Mouse (Mus musculus): Measurements from ENCODE around the gene Porcn. TPM values are rescaled to one million over a fixed set of nuclear protein-coding genes. Genes with fewer than 3 reads are reported as not detected.

The Porcn gene
- polyA plus RNA-seq, 1 experiment from 2014 or later = 23.2 TPM

DNA sequence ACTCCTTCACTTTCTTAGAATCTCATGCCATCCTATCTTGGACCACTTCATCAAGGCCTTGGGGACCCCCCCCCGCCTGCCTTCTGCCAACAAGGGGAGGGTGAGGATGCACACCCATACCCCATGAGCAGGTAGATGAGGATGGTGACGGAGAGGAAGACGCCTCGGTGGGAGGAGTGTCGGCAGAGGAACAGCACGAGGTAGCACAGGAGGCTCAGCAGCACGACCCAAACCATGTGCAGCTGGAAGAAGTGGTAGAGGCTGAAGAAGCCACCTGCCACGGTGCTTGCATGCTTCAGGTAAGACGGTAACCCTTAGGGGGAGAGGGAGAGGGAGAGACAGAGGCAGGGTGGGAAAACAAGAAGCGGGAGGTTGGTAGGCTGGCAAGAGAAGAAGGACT lies 2.2 kb downstream of the Porcn start:
- Histone ChIP-seq H3K27me3 (no peaks in the 10 kb centered on the region), H3K4me1 (peaks cover 3% of the 10 kb centered on the region; the same call in 1 of the 2 replicates), H3K4me2 (replicated peaks) (no peak overlapping the region), H3K27ac (replicated peaks) (no peak overlapping the region), H3K4me3 (no peak overlapping the region), H3K36me3 (no peaks in the 10 kb centered on the region), H3K9me3 (no peaks in the 10 kb centered on the region), H3K9ac (replicated peaks) (no peak overlapping the region)
- WGBS = 83% methylated on average over 10 of the region's 10 CpGs
- no peak for ATAC-seq (ENCODE audit: low FRiP score, low read depth)

DNA sequence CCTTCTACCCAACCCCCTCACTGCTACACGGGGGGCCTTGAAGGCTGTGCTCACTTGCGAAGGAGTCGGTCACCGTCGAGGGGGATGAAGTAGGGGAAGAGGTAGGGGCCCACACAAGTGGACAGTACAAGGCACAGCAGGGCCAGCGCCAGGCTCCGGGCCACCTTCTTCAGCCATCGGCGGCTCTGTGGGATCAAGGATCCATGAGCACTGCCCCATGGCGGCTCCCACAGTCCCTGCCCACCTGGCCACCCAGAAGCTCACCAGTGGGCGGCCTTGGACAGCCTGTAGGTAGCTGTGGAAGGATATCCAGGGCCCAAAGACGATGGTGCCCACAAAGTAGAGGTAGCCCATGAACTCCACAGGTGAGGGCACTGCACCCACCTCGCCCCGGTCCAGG lies 3.2 kb downstream of the Porcn start:
- no peak overlapping the region for H3K9ac ChIP-seq (replicated peaks)
- 87% methylated on average over 14 of the region's 14 CpGs for WGBS
- no peak overlapping the region for H3K4me3 ChIP-seq
- no peaks in the 10 kb centered on the region for H3K36me3 ChIP-seq
- H3K4me2 ChIP-seq (replicated peaks) = no peak overlapping the region
- no peak overlapping the region for H3K27ac ChIP-seq (replicated peaks)
- no peaks in the 10 kb centered on the region for H3K27me3 ChIP-seq
- ATAC-seq (ENCODE audit: low FRiP score, low read depth) = no peak
- no peaks in the 10 kb centered on the region for H3K9me3 ChIP-seq
- H3K4me1 ChIP-seq = peaks cover 3% of the 10 kb centered on the region; the same call in 1 of the 2 replicates

DNA sequence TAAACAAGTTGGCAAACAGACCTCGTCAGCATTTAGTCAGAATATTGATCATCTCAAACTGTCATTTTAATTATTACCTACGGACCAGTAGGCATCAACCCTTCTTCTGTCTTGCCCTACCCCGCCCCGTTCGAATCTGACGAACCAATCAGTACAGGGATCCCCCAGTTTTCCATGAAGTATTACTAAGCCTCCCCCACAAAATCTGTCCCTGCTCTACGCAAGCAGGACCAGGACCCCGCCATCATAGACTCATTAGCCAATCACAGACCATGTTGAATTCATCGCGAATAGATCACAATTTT lies 13.0 kb downstream of the Porcn start, which contains the start of gene Ebp:
Gene Ebp, minus strand, starts transcription at position 94 of the 305 bp plus-strand sequence.
- peak within 1 kb of the TSS; percentile 57 for H3K4me2 ChIP-seq (replicated peaks)
- no peaks in the 10 kb centered on the region for H3K27me3 ChIP-seq
- 30% methylated on average over 10 of the region's 10 CpGs for WGBS
- H3K36me3 ChIP-seq = no peaks in the 10 kb centered on the region
- H3K9ac ChIP-seq (replicated peaks) = peak within 1 kb of the TSS; percentile 58
- peak within 1 kb of the TSS; percentile 51 for H3K4me3 ChIP-seq
- H3K4me1 ChIP-seq = 0 out of 2 replicates have a peak, but pooled peaks cover 4% of the 10 kb centered on the region
- H3K27ac ChIP-seq (replicated peaks) = peak within 1 kb of the TSS; percentile 74
- peak; percentile 14; the same call in 1 of the 2 replicates for ATAC-seq (ENCODE audit: low FRiP score, low read depth)
- no peaks in the 10 kb centered on the region for H3K9me3 ChIP-seq

DNA sequence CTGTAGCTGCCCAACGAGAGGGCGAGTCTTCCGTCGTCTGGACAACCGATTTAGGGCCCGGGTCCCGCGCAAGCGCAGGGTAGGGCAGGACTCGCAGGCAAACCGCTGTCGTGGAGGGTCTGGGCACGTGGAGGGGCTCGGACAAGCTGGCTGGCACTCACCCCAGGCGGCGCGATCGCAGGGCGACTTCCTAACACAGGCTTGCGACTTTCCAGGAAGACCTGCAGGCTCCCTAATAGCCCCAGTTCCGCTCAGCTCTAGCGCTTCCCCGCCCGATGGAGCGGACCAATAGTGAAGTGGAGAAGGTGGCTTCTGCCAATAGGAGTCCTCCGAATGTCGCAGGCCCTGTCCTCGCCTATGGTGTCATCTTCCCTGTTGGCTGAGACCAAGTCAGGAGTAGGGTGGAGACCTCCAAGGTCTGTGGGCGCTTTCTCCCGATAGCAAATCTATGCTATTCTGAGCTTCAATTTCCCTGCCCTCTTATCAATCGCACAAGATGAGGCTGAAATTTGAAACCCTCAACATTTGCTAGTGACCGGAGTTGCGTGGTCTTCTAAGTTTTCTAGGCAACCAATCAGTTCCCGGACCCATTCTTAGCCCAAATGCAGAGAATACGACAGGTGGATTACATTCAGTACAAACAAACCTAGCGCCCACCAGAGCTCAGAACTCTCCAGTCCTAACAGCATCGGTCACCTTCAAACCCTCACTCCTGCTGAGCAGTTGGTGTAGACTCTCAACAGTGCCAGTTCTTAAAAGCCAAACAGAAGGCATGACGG lies 13.5 kb downstream of the Porcn start:
- H3K9ac ChIP-seq (replicated peaks) = peak overlapping the region; percentile 58
- peak; percentile 96 for ATAC-seq (ENCODE audit: low FRiP score, low read depth)
- 0 out of 2 replicates have a peak, but pooled peaks cover 4% of the 10 kb centered on the region for H3K4me1 ChIP-seq
- peak overlapping the region; percentile 57 for H3K4me2 ChIP-seq (replicated peaks)
- 17% methylated on average over 38 of the region's 38 CpGs for WGBS
- no peaks in the 10 kb centered on the region for H3K9me3 ChIP-seq
- H3K4me3 ChIP-seq = peak overlapping the region; percentile 51
- no peaks in the 10 kb centered on the region for H3K36me3 ChIP-seq
- peak overlapping the region; percentile 74 for H3K27ac ChIP-seq (replicated peaks)
- no peaks in the 10 kb centered on the region for H3K27me3 ChIP-seq

DNA sequence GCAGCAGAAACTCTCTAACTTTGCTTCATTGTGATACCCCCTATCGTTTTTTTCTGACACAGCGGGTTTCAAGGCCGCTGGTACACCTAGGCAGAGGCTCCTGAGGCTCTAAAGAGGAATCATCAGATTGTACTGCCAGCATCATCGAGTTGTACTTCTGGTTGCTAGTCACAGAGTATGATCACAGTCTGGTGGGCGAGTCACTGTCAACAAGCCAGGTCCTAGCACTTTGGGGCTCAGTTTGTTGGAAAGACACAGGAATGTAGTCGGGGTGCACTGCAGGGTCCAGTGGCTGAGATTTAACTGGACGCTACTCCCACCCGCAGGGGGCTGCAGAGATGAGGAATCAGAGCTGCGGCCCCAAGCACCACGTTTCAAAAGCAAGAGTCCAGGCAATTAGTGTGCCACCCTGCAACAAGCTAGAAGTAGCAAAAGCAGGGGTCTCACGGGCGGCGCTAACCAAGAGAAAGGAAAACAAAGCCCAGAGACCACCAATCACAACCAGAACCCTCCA lies 14.1 kb downstream of the Porcn start:
- Histone ChIP-seq H3K4me3 (peak overlapping the region; percentile 51), H3K9ac (replicated peaks) (peak overlapping the region; percentile 58), H3K27me3 (no peaks in the 10 kb centered on the region), H3K9me3 (no peaks in the 10 kb centered on the region), H3K4me1 (0 out of 2 replicates have a peak, but pooled peaks cover 4% of the 10 kb centered on the region), H3K27ac (replicated peaks) (peak overlapping the region; percentile 74), H3K36me3 (no peaks in the 10 kb centered on the region), H3K4me2 (replicated peaks) (peak overlapping the region; percentile 57)
- 14% methylated on average over 13 of the region's 13 CpGs for WGBS
- no peak for ATAC-seq (ENCODE audit: low FRiP score, low read depth)

DNA sequence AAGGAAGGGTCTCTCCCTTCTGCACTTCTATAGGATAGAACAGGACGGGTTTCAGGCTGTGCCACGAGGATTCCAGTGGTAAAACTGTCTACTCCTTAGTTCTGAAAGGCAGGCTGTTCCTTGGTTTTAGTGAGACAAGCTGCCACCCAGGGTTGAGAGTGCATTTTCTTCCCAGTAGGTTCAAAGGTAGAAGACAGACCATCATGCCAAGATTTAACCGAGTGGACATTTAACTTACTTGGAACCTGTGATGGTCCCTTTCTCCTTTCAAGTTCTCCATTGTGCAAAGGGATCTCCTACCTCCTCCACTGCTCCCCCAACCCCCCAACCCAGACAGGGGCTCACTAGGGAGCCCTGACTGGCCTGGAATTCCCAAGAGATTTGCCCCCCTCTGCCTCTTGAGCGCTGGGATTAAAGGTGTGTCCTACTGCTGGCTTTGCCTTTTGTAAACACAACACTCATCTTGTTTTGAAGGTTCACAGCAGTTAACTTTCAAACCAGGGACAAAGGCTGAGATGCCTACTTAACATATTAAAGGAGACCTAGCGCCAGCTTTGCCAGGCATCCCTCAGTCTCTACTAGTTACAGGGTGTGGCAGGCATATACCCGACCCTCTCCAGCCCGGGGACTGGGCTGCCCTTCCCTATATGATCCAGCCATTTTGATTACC lies 23.3 kb downstream of the Porcn start:
- H3K4me3 ChIP-seq = no peak overlapping the region
- no peaks in the 10 kb centered on the region for H3K4me1 ChIP-seq
- no peaks in the 10 kb centered on the region for H3K9me3 ChIP-seq
- ATAC-seq (ENCODE audit: low FRiP score, low read depth) = no peak
- H3K4me2 ChIP-seq (replicated peaks) = no peak overlapping the region
- no peak overlapping the region for H3K9ac ChIP-seq (replicated peaks)
- no peaks in the 10 kb centered on the region for H3K27me3 ChIP-seq
- no peaks in the 10 kb centered on the region; the same call in 1 of the 2 replicates for H3K36me3 ChIP-seq
- WGBS = 22% methylated on average over 7 of the region's 7 CpGs
- H3K27ac ChIP-seq (replicated peaks) = no peak overlapping the region

DNA sequence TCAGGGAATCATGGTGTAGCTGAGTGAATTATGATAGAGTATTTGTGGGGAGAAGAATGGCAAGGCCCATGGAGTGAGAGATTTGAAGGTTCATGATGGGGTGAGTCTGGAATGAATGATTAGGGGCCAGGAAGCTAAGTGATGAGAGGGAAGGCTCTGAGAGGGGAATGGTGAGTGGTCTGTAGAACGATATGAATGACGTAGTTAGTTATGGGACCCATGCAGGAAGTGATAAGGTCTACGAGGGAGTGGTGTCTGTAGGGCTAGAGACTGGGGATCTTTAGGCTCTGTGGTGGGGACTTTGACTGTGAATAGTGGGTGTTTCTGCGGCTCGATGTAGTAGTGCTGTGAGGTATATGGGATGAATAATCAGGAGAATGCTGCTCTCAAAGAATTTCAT lies 26.7 kb downstream of the Porcn start:
- no peaks in the 10 kb centered on the region for H3K9me3 ChIP-seq
- no peaks in the 10 kb centered on the region for H3K36me3 ChIP-seq
- H3K27ac ChIP-seq (replicated peaks) = no peak overlapping the region
- H3K4me3 ChIP-seq = no peak overlapping the region
- no peak overlapping the region for H3K4me2 ChIP-seq (replicated peaks)
- ATAC-seq (ENCODE audit: low FRiP score, low read depth) = no peak
- no peaks in the 10 kb centered on the region for H3K27me3 ChIP-seq
- 91% methylated on average over 5 of the region's 5 CpGs for WGBS
- H3K9ac ChIP-seq (replicated peaks) = no peak overlapping the region
- H3K4me1 ChIP-seq = 0 out of 2 replicates have a peak, but pooled peaks cover 3% of the 10 kb centered on the region

DNA sequence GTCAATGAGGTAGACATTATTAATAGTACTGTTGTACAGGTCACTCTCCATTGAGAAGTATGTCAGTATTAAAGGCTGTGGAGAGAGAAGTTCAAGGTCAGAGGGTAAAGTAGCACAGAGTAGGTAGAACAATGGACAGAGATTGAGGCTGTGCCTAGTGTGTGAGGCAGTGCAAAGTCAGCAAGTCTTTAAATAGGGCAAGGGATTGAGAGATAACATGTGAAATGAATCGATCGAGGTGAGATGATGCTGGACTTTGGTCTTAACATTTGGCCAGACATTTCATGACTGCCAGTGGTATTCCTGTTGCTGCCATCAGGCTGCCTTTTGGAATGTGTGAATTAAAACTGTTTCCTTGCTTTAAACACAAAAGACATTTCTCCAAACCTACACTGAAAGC lies 27.5 kb downstream of the Porcn start:
- 98% methylated on average over 2 of the region's 2 CpGs for WGBS
- no peak for ATAC-seq (ENCODE audit: low FRiP score, low read depth)
- H3K27me3 ChIP-seq = no peaks in the 10 kb centered on the region
- H3K27ac ChIP-seq (replicated peaks) = no peak overlapping the region
- no peak overlapping the region for H3K4me3 ChIP-seq
- no peak overlapping the region for H3K4me2 ChIP-seq (replicated peaks)
- H3K4me1 ChIP-seq = 0 out of 2 replicates have a peak, but pooled peaks cover 5% of the 10 kb centered on the region
- no peaks in the 10 kb centered on the region for H3K9me3 ChIP-seq
- no peaks in the 10 kb centered on the region for H3K36me3 ChIP-seq
- H3K9ac ChIP-seq (replicated peaks) = no peak overlapping the region

DNA sequence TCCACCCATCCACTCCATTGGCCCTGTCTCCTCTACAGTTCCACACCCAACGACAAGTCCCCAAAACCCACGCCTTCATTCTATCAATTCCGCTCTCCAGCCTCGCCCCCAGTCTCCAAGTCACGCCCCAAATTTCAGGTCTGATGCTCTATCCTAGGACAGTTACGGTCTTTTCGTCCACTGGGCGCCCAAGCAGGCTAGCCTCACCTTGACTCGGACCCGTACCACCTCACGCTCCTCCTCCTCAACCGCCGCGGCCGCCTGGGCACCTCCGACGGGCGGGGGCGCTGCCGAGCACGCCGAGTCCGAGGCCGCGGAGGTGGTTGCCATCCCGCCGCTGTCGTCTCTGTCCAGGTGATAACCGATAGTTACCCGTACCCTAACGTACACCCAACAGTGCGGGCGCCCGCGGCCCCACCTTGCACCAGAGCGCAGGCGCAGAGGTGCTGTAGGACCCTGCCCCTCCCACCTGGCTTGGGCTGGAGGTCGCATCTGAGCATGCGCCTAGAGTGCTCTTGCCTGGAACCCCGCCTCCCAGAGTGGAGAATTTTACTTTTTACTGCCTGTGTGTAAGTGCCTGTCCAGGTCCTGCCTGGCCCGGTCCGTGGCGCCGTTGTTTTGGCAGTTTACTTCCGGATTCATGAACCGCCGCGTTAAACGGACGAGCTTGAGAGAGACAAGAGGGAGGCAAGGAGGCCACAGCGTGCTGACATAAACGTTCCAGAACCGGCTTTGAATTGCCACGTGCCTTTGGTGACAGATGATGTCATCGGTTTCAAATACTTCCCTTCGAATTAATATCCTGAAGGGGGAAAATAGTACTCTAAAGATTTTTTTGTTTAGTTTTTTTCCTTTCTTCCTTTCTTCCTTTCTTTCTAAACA lies 30.6 kb downstream of the Porcn start, which contains the start of gene Tbc1d25:
Gene Tbc1d25, minus strand, starts transcription at position 678 of the 882 bp plus-strand sequence.
- Histone ChIP-seq H3K36me3 (0 out of 2 replicates have a peak, but pooled peaks cover 4% of the 10 kb centered on the region), H3K27ac (replicated peaks) (no peak within 1 kb of the TSS), H3K9ac (replicated peaks) (peak within 1 kb of the TSS; percentile 53), H3K9me3 (no peaks in the 10 kb centered on the region), H3K4me2 (replicated peaks) (peak within 1 kb of the TSS; percentile 54), H3K27me3 (no peaks in the 10 kb centered on the region), H3K4me3 (peak within 1 kb of the TSS; percentile 57), H3K4me1 (0 out of 2 replicates have a peak, but pooled peaks cover 5% of the 10 kb centered on the region)
- 19% methylated on average over 56 of the region's 56 CpGs for WGBS
- peak; percentile 96 for ATAC-seq (ENCODE audit: low FRiP score, low read depth)

DNA sequence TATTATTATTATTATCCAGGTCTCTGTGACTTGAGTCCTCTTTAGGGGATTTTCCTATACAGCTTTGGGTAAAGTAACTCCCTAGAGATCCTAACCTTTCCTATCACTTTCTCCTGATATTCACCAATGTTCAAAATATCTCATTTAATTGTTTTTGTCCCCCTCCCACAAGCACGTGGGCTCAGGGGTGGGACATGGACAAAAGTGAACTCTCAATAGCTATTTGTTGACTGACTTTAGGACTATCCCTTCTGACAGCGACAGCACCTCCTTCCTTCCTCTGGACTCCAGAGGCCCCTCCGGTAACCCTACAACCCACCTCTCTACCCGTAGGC lies 31.2 kb downstream of the Porcn start:
- Histone ChIP-seq H3K9me3 (no peaks in the 10 kb centered on the region), H3K9ac (replicated peaks) (peak overlapping the region; percentile 53), H3K4me2 (replicated peaks) (peak overlapping the region; percentile 54), H3K4me1 (0 out of 2 replicates have a peak, but pooled peaks cover 5% of the 10 kb centered on the region), H3K27ac (replicated peaks) (no peak overlapping the region), H3K27me3 (no peaks in the 10 kb centered on the region), H3K4me3 (peak overlapping the region; percentile 57), H3K36me3 (peaks cover 4% of the 10 kb centered on the region; the same call in 1 of the 2 replicates)
- no peak; the same call in 1 of the 2 replicates for ATAC-seq (ENCODE audit: low FRiP score, low read depth)
- WGBS = 21% methylated on average over 4 of the region's 4 CpGs

Measured in midbrain, embryonic 12.5 days (tissue).